Mouse (Mus musculus) liver, postnatal 0 days (tissue): ENCODE results near the gene A730061H03Rik.

Experiments used
- CTCF ChIP-seq: sonication (generic); IDR thresholded peaks from 2 replicates; pipeline ENCODE4 v1.5.1; 2016; ENCODE audit warnings: antibody characterized with exemption, low read depth
- EP300 ChIP-seq: IDR thresholded peaks from 2 replicates; pipeline ENCODE4 v1.6.1; 2016; ENCODE audit warnings: antibody characterized with exemption, low read depth, mild to moderate bottlenecking

DNA sequence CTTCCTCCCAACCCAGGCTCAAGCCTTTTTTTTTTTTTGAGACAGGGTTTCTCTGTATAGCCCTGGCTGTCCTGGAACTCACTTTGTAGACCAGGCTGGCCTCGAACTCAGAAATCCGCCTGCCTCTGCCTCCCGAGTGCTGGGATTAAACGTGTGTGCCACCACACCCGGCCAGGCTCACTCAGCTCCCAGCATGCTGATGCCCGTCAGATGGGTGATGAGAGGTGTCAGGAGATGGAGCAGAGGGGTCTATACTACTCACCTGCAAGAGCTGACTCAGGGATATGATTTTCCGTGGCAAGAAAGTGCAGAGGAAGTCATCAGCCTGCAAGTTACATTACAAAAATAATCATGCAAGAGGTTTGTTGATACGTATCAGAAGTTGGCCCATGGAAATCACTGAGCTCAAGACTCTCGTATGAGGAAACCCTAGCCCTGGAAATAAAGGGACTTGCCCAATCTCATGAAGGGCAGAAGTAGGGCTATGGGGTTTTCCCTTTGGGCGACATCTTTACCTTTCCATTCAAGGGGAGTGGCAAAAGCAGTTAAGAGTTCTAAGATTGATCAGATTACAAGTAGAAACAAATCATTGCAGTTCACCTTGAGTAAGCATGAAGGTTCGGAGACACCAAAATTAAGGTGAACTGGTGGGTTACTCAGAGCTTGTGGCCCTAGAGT lies 29.7 kb upstream of the A730061H03Rik start:
- TF ChIP-seq CTCF, result no peak
- no peak for TF ChIP-seq EP300
